Mouse (Mus musculus) neural tube, embryonic 11.5 days (tissue): ENCODE results near the gene Dnaja2. TPM values are rescaled to one million over a fixed set of nuclear protein-coding genes. Genes with fewer than 3 reads are reported as not detected.
A peak's percentile ranks its signal among the peaks of the same experiment; 100 is the strongest.

ENCODE experiments used
- ATAC-seq: fragments of 200-750 bp; cut with Nextera tagmentation; 2 replicates; pipeline ENCODE4 v1.8.0; 2017; ENCODE audit warnings: moderate number of reproducible peaks, mild to moderate bottlenecking, moderate TSS enrichment, moderate library complexity; ENCODE audit not compliant: insufficient read depth, low FRiP score, low TSS enrichment
- DNase-seq: peaks from one replicate; pipeline ENCODE4 v3.0.0-alpha.2; 2015; ENCODE audit warnings: low spot score
- H3K27ac ChIP-seq: fragments of 300-500 bp; sonication (generic); 2 replicates; pipeline ENCODE4 v1.5.1; 2014; ENCODE audit warnings: low read depth, mild to moderate bottlenecking, low read length
- H3K27me3 ChIP-seq: fragments of 300-500 bp; sonication (generic); 2 replicates; pipeline ENCODE4 v1.6.1; 2014; ENCODE audit warnings: mild to moderate bottlenecking, low read length, mixed read lengths; ENCODE audit not compliant: control insufficient read depth, insufficient read depth
- H3K36me3 ChIP-seq: fragments of 300-500 bp; sonication (generic); 2 replicates; pipeline ENCODE4 v1.6.1; 2014; ENCODE audit warnings: mild to moderate bottlenecking, low read length, moderate library complexity, mixed read lengths; ENCODE audit not compliant: control insufficient read depth, insufficient read depth
- H3K4me1 ChIP-seq: fragments of 300-500 bp; sonication (generic); 2 replicates; pipeline ENCODE4 v1.6.1; 2014; ENCODE audit warnings: low read length, mixed read lengths; ENCODE audit not compliant: control insufficient read depth, insufficient read depth
- H3K4me2 ChIP-seq: fragments of 300-500 bp; sonication (generic); 2 replicates; pipeline ENCODE4 v1.6.1; 2014; ENCODE audit warnings: low read depth, mild to moderate bottlenecking, moderate library complexity
- H3K4me3 ChIP-seq: fragments of 300-500 bp; sonication (generic); 2 replicates; pipeline ENCODE4 v1.5.1; 2014; ENCODE audit warnings: low read depth, low read length
- H3K9ac ChIP-seq: fragments of 300-500 bp; sonication (generic); 2 replicates; pipeline ENCODE4 v1.6.1; 2014; ENCODE audit warnings: mild to moderate bottlenecking, low read length
- H3K9me3 ChIP-seq: fragments of 300-500 bp; sonication (generic); 2 replicates; pipeline ENCODE4 v1.6.1; 2016; ENCODE audit warnings: low read length; ENCODE audit not compliant: control insufficient read depth
- WGBS: fragments of 180-500 bp; shearing (Covaris S2); extraction: QIAGEN DNeasy Blood & Tissue Kit; methylation state at CpG from one replicate; pipeline ENCODE4 v1.1.7; 2014; 5-methylcytosine and 5-hydroxymethylcytosine counted together
- polyA plus RNA-seq: library from polyadenylated mRNA; unstranded; fragments of >200 nt; fragmentation: Nextera tagmentation; extraction: Ambion mirVana; gene quantifications from 2 replicates; pipeline ENCODE4 v1.2.1, GENCODE M21; 2014

Gene Dnaja2
- polyA plus RNA-seq = 208 and 212 TPM in 2 replicates

- 0 out of 2 replicates have a peak, but pooled peaks cover 3% of the 10 kb centered on the region for H3K4me1 ChIP-seq
- peak; percentile 93 for ATAC-seq
- peak within 1 kb of the TSS; percentile 83 for H3K27ac ChIP-seq
- peak within 1 kb of the TSS; percentile 87 for H3K4me2 ChIP-seq
- under 1% methylated on average over 75 of the region's 77 CpGs for WGBS
- H3K9me3 ChIP-seq = no peaks in the 10 kb centered on the region
- DNase-seq = peak; percentile 94
- H3K4me3 ChIP-seq = peak within 1 kb of the TSS; percentile 95
- H3K36me3 ChIP-seq = no peaks in the 10 kb centered on the region; the same call in none of the 2 replicates
- H3K9ac ChIP-seq = peak within 1 kb of the TSS; percentile 91
- no peaks in the 10 kb centered on the region for H3K27me3 ChIP-seq
Measured at GRCm38 (mm10) chr8:85555181-85556145, at the start of gene Dnaja2. TSS of gene Dnaja2 (minus strand) at chr8:85555344.

GRCm38 (mm10) chr8:85604201-85604600 lies 49.1 kb upstream of the Dnaja2 start:
- Histone ChIP-seq H3K9me3 (no peaks in the 10 kb centered on the region), H3K4me3 (no peak overlapping the region), H3K27ac (no peak overlapping the region), H3K27me3 (no peaks in the 10 kb centered on the region), H3K9ac (no peak overlapping the region), H3K4me1 (no peaks in the 10 kb centered on the region), H3K36me3 (no peaks in the 10 kb centered on the region), H3K4me2 (no peak overlapping the region)
- ATAC-seq (no peak), DNase-seq (no peak)
- 85% methylated on average over 4 of the region's 4 CpGs for WGBS

GRCm38 (mm10) chr8:85603203-85603895 lies 48.2 kb upstream of the Dnaja2 start:
- Histone ChIP-seq H3K36me3 (no peaks in the 10 kb centered on the region), H3K9ac (no peak overlapping the region), H3K4me1 (no peaks in the 10 kb centered on the region), H3K9me3 (no peaks in the 10 kb centered on the region), H3K4me3 (no peak overlapping the region), H3K4me2 (no peak overlapping the region), H3K27ac (no peak overlapping the region), H3K27me3 (no peaks in the 10 kb centered on the region)
- ATAC-seq (no peak), DNase-seq (peak; percentile 74)
- WGBS = 44% methylated on average over 8 of the region's 8 CpGs

GRCm38 (mm10) chr8:85602737-85603136 lies 47.6 kb upstream of the Dnaja2 start:
- no peak for ATAC-seq
- no peaks in the 10 kb centered on the region for H3K4me1 ChIP-seq
- no peak for DNase-seq
- H3K4me2 ChIP-seq = no peak overlapping the region
- H3K27me3 ChIP-seq = no peaks in the 10 kb centered on the region
- no peak overlapping the region for H3K27ac ChIP-seq
- H3K36me3 ChIP-seq = no peaks in the 10 kb centered on the region
- no peaks in the 10 kb centered on the region for H3K9me3 ChIP-seq
- H3K9ac ChIP-seq = no peak overlapping the region
- 80% methylated on average over 4 of the region's 4 CpGs for WGBS
- no peak overlapping the region for H3K4me3 ChIP-seq

- DNase-seq (no peak), ATAC-seq (no peak)
- no peaks in the 10 kb centered on the region for H3K4me1 ChIP-seq
- H3K4me2 ChIP-seq = no peak overlapping the region
- no peak overlapping the region for H3K27ac ChIP-seq
- H3K9me3 ChIP-seq = no peaks in the 10 kb centered on the region
- WGBS = 82% methylated on average over 8 of the region's 8 CpGs
- H3K4me3 ChIP-seq = no peak overlapping the region
- no peaks in the 10 kb centered on the region for H3K36me3 ChIP-seq
- no peak overlapping the region for H3K9ac ChIP-seq
- H3K27me3 ChIP-seq = no peaks in the 10 kb centered on the region
Measured at GRCm38 (mm10) chr8:85601741-85602140, 46.6 kb upstream of the Dnaja2 start.

DNA sequence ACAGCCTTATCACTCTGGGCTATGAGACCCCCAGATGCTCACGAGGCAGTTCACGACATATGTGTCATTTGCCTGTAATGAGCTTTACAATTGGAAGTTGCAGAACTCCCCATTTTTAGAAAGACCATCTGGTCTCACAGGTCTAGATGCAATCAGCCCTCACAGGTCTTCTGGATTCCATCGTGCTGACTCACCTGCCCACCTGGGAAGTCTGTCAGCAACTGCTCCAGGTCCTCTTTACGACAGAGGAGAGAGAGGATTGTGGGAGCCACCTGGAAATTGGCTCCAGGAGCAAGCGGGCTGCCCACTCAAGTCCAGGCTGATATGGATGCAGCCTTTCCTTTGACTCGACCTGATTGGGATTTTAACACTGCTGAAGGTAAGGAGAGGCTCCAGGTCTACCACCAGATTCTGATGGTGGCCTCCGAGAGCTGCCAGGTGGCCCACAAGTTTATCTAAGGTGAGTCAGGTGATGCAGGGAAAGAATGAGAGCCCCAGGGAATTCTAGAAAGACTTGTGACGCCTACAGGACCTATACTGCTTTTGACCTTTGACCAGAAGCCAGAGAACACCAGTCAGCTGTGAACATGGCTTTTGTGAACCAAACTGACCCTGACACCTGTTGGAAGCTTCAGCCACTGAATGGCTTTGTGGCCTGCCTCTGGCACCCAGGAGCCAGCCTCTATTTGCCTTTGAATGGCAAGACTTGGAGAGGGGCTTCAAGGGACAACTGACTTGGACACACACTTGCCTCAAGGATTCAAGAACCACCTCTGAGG lies 42.5 kb upstream of the Dnaja2 start:
- WGBS = 67% methylated on average over 8 of the region's 8 CpGs
- Histone ChIP-seq H3K27me3 (no peaks in the 10 kb centered on the region), H3K4me2 (no peak overlapping the region), H3K4me1 (no peaks in the 10 kb centered on the region), H3K9me3 (no peaks in the 10 kb centered on the region), H3K4me3 (no peak overlapping the region), H3K9ac (no peak overlapping the region), H3K27ac (no peak overlapping the region), H3K36me3 (no peaks in the 10 kb centered on the region)
- ATAC-seq (no peak), DNase-seq (no peak)

GRCm38 (mm10) chr8:85595391-85595790 lies 40.2 kb upstream of the Dnaja2 start:
- no peak for DNase-seq
- Histone ChIP-seq H3K9me3 (no peaks in the 10 kb centered on the region), H3K27me3 (no peaks in the 10 kb centered on the region), H3K4me1 (no peaks in the 10 kb centered on the region), H3K9ac (no peak overlapping the region), H3K36me3 (no peaks in the 10 kb centered on the region), H3K4me3 (no peak overlapping the region), H3K4me2 (no peak overlapping the region), H3K27ac (no peak overlapping the region)
- ATAC-seq = no peak
- WGBS = 71% methylated on average over 6 of the region's 6 CpGs

DNA sequence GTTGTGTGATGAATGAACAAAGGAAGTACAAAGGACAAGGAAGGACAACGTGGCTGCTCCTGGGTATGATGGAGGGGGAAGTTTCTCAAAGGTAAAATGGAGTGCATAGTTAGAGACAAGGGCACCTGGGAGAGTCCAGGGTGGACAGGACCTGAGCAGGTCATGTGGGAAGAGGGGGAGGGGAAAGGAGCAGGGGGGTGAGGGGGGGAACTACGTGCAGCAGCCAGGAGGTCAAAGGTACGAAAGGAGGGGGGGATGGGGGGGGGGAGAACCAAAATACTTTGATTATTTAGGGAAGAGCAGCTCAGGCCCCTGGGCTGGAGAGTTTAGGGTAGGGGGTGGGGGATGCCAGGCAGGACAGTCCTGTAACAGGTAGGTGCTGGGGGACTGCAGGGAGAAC lies 39.8 kb upstream of the Dnaja2 start:
- 52% methylated on average over 3 of the region's 3 CpGs for WGBS
- Histone ChIP-seq H3K36me3 (no peaks in the 10 kb centered on the region), H3K9me3 (no peaks in the 10 kb centered on the region), H3K4me1 (no peaks in the 10 kb centered on the region), H3K9ac (no peak overlapping the region), H3K4me3 (no peak overlapping the region), H3K4me2 (no peak overlapping the region), H3K27me3 (no peaks in the 10 kb centered on the region), H3K27ac (no peak overlapping the region)
- ATAC-seq (no peak), DNase-seq (no peak)
